Comparison of ENCODE assay signal across 23 mouse cellular contexts in genomic region chr9:102892480-102893355, GRCm38 (mm10). TPM values are rescaled to one million over a fixed set of nuclear protein-coding genes. Genes with fewer than 3 reads are reported as not detected.
DNase-seq lines count a peak whose midpoint lies in the region; ATAC-seq lines count a peak whose summit lies in the region.
"Had no signal": no experiment of that assay in that cellular context is flagged by ENCODE, and none has a peak within 500 bp of the region (broad histone marks: within the 10 kb centered on the region; RNA-seq: fewer than 3 reads in every experiment).

No protein-coding gene starts in this region.

- H3K9ac ChIP-seq in lung, embryonic 16.5 days (ENCODE audit: low read length), result no peak overlapping the region
- no peak overlapping the region for H3K9ac ChIP-seq in midbrain, embryonic 15.5 days
- H3K9ac ChIP-seq: embryonic facial prominence, embryonic 13.5 days; forebrain, embryonic 12.5 days; forebrain, embryonic 15.5 days; hindbrain, embryonic 12.5 days; hindbrain, embryonic 15.5 days had no signal

- peaks cover 13% of the 10 kb centered on the region for H3K4me1 ChIP-seq in lung, embryonic 16.5 days (replicated peaks; ENCODE audit: control insufficient read depth, insufficient read depth, low read length)
- no peaks in the 10 kb centered on the region for H3K4me1 ChIP-seq in midbrain, embryonic 15.5 days
- H3K4me1 ChIP-seq: embryonic facial prominence, embryonic 10.5 days; embryonic facial prominence, embryonic 13.5 days; forebrain, embryonic 12.5 days; hindbrain, embryonic 12.5 days; hindbrain, embryonic 15.5 days had no signal

- no peaks in the 10 kb centered on the region for H3K9me3 ChIP-seq in lung, embryonic 16.5 days (ENCODE audit: control insufficient read depth, low read length)
- no peaks in the 10 kb centered on the region for H3K9me3 ChIP-seq in midbrain, embryonic 15.5 days
- H3K9me3 ChIP-seq: embryonic facial prominence, embryonic 10.5 days; embryonic facial prominence, embryonic 13.5 days; forebrain, embryonic 12.5 days; forebrain, embryonic 15.5 days; hindbrain, embryonic 12.5 days; hindbrain, embryonic 15.5 days had no signal

- H3K27ac ChIP-seq in lung, embryonic 16.5 days (ENCODE audit: low read length), result peak overlapping the region; percentile 95
- no peak overlapping the region for H3K27ac ChIP-seq in midbrain, embryonic 15.5 days
- H3K27ac ChIP-seq: embryonic facial prominence, embryonic 10.5 days; embryonic facial prominence, embryonic 13.5 days; forebrain, embryonic 12.5 days; forebrain, embryonic 15.5 days; heart, adult 2 months; hindbrain, embryonic 12.5 days; hindbrain, embryonic 15.5 days had no signal

- H3K27me3 ChIP-seq in lung, embryonic 16.5 days (ENCODE audit: control insufficient read depth, insufficient read depth, low read depth, low read length), result no peaks in the 10 kb centered on the region
- no peaks in the 10 kb centered on the region for H3K27me3 ChIP-seq in midbrain, embryonic 15.5 days (replicated peaks)
- H3K27me3 ChIP-seq: embryonic facial prominence, embryonic 13.5 days; forebrain, embryonic 12.5 days; forebrain, embryonic 15.5 days; hindbrain, embryonic 12.5 days; hindbrain, embryonic 15.5 days had no signal

- peak; percentile 46 for DNase-seq in heart, adult 11 months
- DNase-seq in heart, adult 9 months (ENCODE audit: low spot score in 2 of 2), result no peak
- DNase-seq in lung, adult 18-20 months, result no peak
- DNase-seq in lung, postnatal 25 days (ENCODE audit: low spot score), result peak; percentile 30
- DNase-seq: adrenal gland, postnatal 10 days; adrenal gland, postnatal 36 days; cerebellum, adult 2 months; cerebellum, adult 9-11 months; cerebellum, postnatal 36 days; embryo, embryonic 11 days; gastrocnemius, postnatal 25 days; heart, adult 2 months had no signal

- WGBS in lung, embryonic 16.5 days, result 37% methylated on average over 7 of the region's 7 CpGs
- 88% methylated on average over 7 of the region's 7 CpGs for WGBS in midbrain, embryonic 15.5 days

- H3K4me3 ChIP-seq in lung, embryonic 16.5 days (ENCODE audit: low read length), result no peak overlapping the region
- no peak overlapping the region for H3K4me3 ChIP-seq in midbrain, embryonic 15.5 days
- H3K4me3 ChIP-seq: embryonic facial prominence, embryonic 10.5 days; embryonic facial prominence, embryonic 13.5 days; erythroblast, embryonic 14.5 days; forebrain, embryonic 12.5 days; forebrain, embryonic 15.5 days; heart, adult 2 months; hindbrain, embryonic 12.5 days; hindbrain, embryonic 15.5 days had no signal

- no peak overlapping the region for H3K4me2 ChIP-seq in lung, embryonic 16.5 days (ENCODE audit: low read depth, low read length)
- H3K4me2 ChIP-seq in midbrain, embryonic 15.5 days, result no peak overlapping the region
- H3K4me2 ChIP-seq: embryonic facial prominence, embryonic 13.5 days; forebrain, embryonic 12.5 days; forebrain, embryonic 15.5 days; heart, embryonic 11.5 days; hindbrain, embryonic 12.5 days; hindbrain, embryonic 15.5 days had no signal

- peak; percentile 85 for ATAC-seq in lung, embryonic 16.5 days (ENCODE audit: low read depth)
- no peak for ATAC-seq in midbrain, embryonic 15.5 days (replicated peaks)
- ATAC-seq: activated CD4-positive, CD25-positive, alpha-beta regulatory T cell, adult 4 months; forebrain, embryonic 15.5 days had no signal

- H3K36me3 ChIP-seq in lung, embryonic 16.5 days (ENCODE audit: control insufficient read depth, insufficient read depth, low read length), result peaks cover 13% of the 10 kb centered on the region
- no peaks in the 10 kb centered on the region; the same call in 1 of the 2 replicates for H3K36me3 ChIP-seq in midbrain, embryonic 15.5 days (replicated peaks)

RNA-seq across cellular contexts. Expression of gene Ryk, which starts 58.0 kb away (rescaled TPM):
- polyA plus RNA-seq in lung, embryonic 16.5 days (2015; fragmentation: Nextera tagmentation; extraction: Ambion mirVana), result 18.4 and 20.3 TPM in 2 replicates
- polyA plus RNA-seq in midbrain, embryonic 15.5 days (2015; fragmentation: Nextera tagmentation; extraction: Ambion mirVana), result 12.5 and 14.1 TPM in 2 replicates

Comparison
In these comparisons a context has a peak if more than half of its experiments do, and no peak if none do; other contexts are left out.
1. DNase-seq: peak in heart, adult 11 months (single experiment) and lung, postnatal 25 days (single experiment); none in heart, adult 9 months (0 of 2) and lung, adult 18-20 months (0 of 2).